Mouse (Mus musculus): ENCODE measurements around the gene Krtap4-2.
"Not testable (repeated sequence)": the region's sequence is repeated elsewhere in the genome, so short reads cannot be mapped to it uniquely, and the experiment has no call there.

Gene Krtap4-2

DNA sequence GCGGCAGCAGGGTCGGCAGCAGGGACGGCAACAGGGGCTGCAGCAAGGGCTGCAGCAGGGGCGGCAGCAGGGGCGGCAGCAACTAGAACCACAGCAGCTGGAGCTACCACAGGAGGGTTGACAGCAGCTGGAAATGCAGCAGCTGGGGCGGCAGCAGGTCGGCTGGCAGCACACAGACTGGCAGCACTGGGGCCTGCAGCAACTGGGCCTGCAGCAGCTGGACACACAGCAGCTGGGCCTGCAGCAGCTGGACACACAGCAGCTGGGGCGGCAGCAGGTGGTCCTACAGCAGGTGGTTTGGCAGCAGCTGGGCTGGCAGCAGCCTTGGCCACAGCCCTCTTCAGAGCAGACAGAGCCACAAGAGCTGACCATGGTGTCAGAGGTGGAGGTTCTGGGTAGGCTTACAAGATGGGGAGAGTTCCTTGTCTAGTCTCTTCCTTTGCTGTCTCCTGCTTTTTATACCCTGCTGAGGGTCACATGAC is at the start of gene Krtap4-2:
Gene Krtap4-2, minus strand, starts transcription at position 432 of the 482 bp plus-strand sequence.
- no peak for DNase-seq

DNA sequence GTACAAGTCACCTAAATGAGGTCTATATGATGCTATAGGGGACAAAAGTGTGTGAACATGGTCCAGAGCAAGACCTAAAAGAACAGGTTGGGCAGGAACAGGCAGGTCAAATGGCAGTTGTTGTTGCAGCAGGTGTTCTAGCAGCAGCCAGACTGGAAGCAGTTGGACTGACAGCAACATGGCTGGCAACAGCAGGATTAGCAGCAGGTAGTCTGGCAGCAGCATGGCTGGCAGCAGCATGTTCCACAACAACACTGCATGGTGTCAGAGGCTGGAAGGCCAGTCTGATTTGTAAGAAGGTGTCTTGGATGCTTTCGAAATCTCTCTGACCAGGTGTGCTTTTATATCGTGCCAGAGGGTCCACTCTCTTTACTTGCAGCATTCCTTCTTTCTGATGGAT is 48.6 kb upstream of the Krtap4-2 start:
- no peak for DNase-seq

DNA sequence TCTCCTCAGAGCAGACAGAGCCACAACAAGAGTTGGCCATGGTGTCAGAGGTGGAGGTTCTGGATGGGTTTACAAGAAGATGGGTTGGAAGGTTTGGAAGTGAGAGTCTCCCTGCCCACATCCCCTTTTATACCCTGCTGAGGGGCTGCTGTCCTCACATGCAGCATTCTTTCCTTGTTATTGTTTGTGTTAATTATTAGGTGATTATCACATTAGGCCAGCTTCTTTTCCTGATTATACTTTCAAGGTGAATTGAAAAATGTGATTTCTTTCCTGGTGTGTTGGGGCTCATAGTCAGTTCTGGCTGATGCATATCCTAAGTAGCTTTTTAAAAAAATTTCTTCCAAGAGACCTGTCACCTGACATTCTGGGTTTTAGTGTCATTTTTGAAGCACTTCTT is 31.0 kb upstream of the Krtap4-2 start, which contains the start of gene Krtap4-6:
Gene Krtap4-6, minus strand, starts transcription at position 101 of the 400 bp plus-strand sequence.
- DNase-seq: no peak

DNA sequence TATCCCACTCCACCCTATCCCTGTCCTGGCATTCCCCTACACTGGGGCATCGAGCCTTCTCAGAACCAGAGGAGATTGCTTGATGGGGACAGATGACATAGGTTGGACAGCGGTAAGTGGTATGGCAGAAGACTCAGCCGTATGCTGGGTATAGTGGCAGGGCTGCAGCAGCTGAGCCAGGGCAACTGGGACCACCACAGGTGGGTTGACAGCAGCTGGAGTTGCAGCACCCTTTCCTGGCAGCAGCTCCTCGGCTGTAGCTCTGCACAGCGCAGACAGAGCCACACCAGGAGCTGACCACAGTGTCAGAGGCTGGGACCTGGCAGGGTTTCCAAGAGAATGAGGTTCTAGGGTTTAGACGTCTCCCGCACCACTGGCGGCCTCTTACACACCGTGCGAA is 27.9 kb upstream of the Krtap4-2 start:
- no peak for DNase-seq

DNA sequence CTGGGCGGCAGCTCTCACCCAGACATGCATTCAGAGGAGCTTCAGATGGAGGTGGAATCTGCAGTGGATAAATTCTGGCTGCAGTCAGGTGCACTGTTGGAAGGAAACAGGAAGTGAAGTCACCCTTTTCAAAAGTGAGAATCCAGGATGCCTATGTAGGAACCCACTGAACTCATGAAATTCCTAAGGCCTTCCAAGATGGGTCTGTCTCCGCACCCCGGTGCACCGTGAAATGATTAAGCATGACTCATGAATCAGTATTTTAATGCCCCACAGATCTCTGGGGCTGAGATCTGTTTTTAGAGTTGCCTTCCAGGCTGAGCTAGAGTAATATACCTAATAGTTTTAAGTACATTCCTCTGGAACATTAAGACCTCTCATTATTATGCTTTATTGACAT is 24.4 kb upstream of the Krtap4-2 start:
- DNase-seq: no peak

DNA sequence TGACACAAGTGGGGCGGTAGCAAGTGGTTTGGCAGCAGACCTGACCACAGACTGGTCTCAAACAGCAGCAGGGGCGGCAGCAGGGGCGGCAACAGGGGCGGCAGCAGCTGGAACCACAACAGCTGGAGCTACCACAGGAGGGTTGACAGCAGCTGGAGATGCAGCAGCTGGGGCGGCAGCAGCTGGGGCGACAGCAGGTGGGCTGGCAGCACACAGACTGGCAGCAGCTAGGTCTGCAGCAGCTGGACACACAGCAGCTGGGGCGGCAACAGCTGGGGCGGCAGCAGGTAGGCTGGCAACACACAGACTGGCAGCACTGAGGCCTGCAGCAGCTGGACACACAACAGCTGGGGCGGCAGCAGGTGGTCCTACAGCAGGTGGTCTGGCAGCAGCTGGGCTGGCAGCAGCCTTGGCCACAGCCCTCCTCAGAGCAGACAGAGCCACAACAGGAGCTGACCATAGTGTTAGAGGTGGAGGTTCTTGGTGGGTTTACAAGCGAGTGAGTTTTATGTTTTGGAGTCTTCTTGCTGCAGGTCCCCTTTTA is 23.7 kb upstream of the Krtap4-2 start, which contains the start of gene Gm11563:
Gene Gm11563, minus strand, starts transcription at position 494 of the 544 bp plus-strand sequence.
- not testable (repeated sequence) for DNase-seq

DNA sequence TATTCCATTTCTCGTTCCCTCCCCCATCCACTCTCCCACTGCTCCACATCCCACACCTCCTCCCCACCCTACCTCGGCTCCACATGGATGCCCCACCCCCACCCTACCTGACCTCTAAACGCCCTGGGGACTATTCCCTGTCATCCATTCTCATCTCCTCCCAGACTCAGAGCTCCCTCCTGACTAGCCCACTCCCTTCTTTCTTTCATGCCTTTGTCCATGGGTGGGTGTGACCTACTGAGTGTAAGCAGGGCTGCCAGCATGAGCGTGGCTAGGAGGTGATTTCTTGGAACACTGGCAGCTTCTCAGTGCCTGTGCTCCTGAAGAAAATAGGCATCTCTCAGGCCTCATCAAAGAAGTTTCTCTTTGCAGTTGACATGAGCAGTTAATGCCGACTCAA is 22.2 kb upstream of the Krtap4-2 start:
- no peak for DNase-seq

DNA sequence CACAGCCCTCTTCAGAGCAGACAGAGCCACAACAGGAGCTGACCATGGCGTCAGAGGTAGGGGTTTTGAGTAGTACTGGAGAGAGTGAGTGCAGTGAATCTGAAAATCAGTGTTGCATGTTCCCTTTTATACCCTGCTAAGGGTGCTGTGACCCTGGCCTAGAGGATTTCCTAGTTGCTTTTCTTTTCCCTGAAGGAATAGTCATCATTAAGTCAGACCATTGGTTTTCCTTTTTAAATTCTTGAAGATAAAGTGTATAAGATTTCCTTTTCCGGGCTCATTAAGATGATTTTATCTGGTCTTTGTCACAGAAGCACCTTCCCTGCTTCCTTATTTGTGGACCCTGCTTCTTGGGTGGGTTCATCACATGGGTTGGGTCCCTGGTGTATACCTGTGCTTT is 15.3 kb upstream of the Krtap4-2 start, which contains the start of gene Gm11555:
Gene Gm11555, minus strand, starts transcription at position 101 of the 400 bp plus-strand sequence.
- DNase-seq: no peak

DNA sequence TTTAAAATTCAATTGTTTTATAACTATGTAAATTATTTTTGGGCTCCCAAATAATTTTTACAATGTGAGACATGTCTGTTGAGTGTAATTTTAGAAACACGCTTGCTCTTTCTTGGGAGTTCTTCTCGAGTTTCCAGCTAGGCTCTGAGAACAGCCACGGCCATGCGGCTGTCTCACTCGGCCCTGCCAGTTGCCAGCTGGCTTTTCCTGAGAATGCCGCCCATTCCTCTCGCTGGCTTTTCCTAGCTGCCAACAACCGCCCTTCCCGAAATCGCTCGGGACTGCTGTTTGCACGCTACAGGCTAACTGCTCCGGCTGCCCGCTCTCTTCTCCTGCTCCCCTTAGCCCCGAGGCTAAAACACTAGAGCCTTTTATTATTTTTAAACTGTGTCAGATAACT is 11.6 kb upstream of the Krtap4-2 start:
- no peak for DNase-seq

DNA sequence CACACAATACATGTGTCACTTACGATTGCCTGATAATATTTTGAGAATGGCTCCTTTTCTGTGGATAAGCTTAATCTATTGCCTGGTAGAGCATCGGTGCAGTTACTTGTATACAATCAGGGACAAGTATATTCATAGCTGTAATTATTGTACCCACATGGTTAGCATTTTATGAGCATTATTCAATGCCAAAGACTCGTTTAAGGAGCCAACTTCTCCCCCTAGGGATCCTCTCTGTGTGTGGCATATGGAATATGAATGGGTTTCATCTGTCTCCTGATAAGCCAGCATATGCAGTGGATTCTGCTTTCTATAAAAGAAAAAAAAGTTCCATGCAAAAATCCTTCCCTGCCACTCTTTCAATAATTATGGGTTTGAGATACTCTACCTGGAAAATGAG is 9.5 kb upstream of the Krtap4-2 start:
- no peak for DNase-seq

DNA sequence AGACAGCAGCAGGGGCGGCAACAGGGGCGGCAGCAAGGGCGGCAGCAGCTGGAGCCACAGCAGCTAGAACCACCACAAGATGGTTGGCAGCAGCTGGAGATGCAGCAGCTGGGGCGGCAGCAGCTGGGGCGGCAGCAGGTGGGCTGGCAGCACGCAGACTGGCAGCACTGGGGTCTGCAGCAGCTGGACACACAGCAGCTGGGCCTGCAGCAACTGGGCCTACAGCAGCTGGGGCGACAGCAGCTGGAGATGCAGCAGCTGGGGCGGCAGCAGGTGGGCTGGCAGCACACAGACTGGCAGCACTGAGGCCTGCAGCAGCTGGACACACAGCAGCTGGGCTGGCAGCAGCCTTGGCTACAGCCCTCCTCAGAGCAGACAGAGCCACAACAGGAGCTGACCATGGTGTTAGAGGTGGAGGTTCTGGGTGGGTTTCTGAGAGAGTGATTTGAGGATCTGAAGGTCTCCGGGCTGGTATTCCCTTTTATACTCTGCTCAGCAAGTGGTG is 8.8 kb upstream of the Krtap4-2 start, which contains the start of gene Krtap4-7:
Gene Krtap4-7, minus strand, starts transcription at position 455 of the 505 bp plus-strand sequence.
- DNase-seq: not testable (repeated sequence)

DNA sequence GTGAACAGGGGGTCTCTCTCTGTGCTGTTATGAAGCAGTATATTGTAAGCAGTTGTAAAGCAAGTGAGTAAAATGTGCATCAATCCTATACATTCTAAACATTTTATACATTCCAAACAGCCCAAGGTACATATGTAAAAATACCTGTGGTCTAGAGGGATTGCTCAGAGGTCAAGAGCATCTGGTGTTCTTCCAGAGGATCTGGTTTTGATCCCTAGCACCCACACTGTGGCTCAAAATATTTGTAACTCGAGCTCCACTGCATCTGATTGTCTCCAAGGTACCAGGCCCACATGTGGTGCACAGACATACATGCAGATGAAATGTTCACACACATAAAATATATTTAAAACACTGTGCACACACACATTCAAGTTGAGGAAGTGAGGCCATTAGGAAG is 6.0 kb upstream of the Krtap4-2 start:
- no peak for DNase-seq

DNA sequence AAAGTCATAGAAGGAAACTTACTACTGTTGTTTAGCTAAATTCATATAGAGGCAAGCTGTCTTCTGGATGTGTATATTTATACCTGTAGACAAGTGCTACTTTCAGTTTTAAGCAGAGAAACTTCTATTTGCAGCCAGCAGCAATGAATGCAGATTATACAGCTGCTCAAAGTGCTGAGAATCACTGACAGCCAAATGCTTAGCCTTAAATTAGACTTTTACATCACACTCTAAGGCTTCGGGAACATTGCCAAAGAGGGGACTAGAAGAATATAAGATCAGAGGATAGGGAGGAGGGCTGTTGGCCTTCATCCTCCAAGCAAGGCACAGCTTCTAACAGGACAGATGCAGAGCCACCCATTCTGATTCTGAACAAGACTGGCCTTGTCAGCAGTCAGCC is 2.2 kb upstream of the Krtap4-2 start:
- no peak for DNase-seq

DNA sequence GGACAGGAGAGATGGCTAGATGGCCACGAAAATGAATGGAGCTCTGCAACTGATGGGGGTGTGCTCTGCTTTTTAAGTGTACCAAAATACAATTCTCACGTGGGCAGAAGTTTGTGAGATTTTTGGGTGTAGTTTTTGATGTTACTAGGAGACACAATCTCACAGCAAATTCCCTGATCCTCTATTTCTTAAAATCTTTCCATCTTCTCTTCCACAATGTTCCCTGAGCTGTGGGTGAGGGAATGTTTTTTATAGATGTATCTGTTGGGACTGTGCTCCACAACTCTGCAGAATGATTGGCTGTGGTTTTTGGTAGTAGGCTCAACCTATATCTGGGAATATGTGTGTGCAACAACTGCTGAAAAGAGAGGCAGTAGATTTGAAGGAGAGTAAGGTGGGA is 1.6 kb downstream of the Krtap4-2 start:
- no peak for DNase-seq

DNA sequence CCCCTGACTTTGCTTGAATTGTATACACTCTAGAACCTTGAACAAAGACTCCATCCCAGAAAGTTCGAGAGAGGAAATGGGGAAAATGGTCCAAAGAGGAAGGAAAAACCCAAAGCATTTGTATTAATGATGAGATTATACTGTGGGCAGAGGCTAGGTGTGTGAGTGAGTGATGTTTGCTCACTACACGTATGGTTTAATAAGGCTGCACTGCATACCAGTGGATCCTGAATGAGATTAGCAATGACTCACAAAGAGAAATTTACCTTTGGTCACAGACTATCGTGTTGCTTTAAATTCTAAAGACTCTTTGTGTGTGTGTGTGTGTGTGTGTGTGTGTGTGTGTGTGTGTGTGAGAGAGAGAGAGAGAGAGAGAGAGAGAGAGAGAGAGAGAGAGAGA is 4.0 kb downstream of the Krtap4-2 start:
- no peak for DNase-seq

DNA sequence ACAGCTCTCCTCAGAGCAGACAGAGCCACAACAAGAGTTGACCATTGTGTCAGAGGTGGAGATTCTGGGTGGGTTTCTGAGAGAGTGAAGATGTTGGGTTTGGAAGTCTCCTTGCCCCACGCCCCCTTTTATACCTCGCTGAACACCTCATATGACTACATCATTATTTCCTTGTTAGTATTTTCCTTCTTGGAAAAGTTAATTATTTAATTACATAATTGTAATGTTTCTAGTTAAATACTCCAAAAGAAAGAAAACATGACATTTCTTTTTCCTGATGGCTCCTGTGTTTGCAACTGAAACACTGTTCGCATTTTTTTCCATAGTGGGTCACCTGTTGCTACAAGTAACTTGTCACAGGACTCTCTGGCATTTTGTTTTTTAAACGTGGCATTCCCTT is 6.7 kb downstream of the Krtap4-2 start, which contains the start of gene Krtap4-1:
Gene Krtap4-1, minus strand, starts transcription at position 101 of the 400 bp plus-strand sequence.
- no peak for DNase-seq

DNA sequence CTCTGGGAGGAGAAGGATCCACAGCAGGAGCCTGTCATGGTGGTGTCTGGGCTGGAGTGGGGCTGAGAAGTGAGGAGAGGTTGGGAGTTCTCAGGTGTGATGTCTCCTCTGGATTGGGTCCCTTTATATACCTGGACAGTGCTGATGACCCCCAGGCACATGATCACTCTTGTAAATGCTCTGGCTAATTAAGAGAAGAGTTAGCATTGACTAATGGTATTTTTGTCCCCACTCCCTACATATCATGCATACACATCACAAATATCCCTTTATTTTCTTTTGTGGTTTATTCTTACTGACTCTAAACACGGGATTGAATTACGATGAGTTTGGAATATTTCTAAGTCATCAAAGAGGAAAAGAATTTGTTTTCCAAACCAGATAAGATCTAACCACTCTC is 14.5 kb downstream of the Krtap4-2 start, which contains the start of gene Gm11562:
Gene Gm11562, minus strand, starts transcription at position 101 of the 400 bp plus-strand sequence.
- DNase-seq: no peak

DNA sequence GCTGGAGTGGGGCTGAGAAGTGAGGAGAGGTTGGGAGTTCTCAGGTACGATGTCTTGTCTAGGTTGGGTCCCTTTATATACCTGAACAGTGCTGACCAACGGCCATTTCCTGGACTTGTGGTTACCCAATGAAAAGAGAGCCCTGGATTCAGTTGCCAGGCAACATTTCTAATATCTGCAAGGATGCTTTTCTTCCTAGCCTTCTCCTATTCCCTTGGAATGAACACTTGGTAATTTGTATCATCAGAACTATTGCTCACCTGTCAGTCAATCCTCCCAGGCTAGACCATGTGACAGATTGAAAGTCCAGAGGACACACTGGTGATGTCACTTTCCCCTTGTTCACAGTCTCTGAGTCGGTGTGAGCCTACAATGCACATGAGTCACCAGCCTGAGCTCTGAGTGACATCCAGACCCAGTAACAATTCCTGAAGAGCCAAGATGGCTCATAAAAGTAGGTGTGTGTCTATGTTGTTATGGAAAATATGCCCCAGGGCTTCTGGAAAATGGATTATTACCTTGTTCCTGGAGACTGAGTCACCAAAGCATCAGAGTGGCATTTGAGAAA is 20.0 kb downstream of the Krtap4-2 start, which contains the start of gene Krtap2-4:
Gene Krtap2-4, minus strand, starts transcription at position 51 of the 568 bp plus-strand sequence.
- no peak for DNase-seq

DNA sequence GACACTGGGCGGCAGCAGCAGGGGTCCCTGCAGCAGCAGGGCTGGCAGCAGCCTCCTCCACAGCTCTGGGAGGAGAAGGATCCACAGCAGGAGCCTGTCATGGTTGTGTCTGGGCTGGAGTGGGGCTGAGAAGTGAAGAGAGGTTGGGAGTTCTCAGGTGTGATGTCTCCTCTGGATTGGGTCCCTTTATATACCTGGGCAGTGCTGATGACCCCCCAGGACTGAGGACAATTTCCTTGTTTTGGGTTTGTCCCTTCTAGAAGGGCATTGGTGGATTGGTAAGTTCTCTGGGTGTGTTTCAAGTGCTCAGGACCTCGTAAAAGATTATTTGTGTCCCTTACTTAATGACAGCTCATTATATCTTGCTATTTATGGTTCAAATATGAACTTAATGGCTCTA is 24.8 kb downstream of the Krtap4-2 start, which contains the start of gene Gm11937:
Gene Gm11937, minus strand, starts transcription at position 101 of the 400 bp plus-strand sequence.
- not testable (repeated sequence) for DNase-seq

DNA sequence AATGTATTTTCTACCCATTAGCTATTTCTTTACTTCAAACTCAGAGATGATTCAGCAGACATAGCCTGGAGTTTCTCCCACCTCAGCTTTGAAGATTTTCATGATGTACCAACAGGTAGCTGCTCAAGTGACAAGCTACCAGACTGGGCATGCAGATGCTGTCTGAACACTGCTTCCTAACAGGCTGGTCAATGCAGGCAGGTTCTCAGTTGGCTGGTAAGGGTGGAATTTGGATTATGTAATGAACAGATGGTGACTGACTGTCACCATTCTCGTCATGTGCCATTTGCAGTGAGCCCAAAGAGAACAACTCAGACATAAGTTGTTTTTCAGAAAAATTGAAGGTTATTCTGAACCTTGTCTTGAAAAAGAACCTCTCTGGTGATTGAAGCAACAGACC is 25.8 kb downstream of the Krtap4-2 start:
- DNase-seq: peak; percentile 9

DNA sequence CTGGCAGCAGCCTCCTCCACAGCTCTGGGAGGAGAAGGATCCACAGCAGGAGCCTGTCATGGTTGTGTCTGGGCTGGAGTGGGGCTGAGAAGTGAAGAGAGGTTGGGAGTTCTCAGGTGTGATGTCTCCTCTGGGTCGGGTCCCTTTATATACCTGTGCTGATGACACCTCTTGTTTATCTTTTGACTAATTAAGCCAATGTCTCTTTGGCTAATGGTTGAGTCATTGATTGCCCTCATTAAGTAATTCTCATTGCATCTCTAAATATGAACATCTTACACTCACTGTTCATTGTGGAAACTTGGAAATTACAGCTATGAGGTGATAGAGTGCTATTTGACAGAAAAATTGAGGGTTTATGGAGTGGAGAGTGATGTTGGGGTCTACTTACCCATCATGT is 31.7 kb downstream of the Krtap4-2 start, which contains the start of gene Gm11938:
Gene Gm11938, minus strand, starts transcription at position 101 of the 400 bp plus-strand sequence.
- not testable (repeated sequence) for DNase-seq

DNA sequence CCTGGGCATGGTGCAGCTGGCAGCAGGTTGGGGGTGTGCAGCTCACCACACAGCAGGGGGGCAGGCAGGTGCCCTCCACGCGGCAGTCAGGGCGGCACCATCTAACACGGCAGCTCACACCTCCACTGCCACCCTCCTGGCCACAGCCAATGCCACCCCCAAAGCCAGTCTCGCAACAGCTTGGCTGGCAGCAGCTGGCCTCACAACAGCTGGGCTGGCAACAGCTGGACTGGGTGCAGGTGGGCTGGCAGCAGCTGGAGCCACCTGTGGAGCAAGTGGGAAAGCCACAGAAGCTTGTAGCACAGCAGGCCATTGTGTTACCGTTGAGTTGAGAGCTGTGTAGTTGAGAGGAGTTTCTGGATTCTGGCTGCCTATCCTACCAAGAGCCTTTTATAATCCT is 37.1 kb downstream of the Krtap4-2 start, which contains the start of gene Krtap9-3:
Gene Krtap9-3, minus strand, starts transcription at position 364 of the 400 bp plus-strand sequence.
- not testable (repeated sequence) for DNase-seq

DNA sequence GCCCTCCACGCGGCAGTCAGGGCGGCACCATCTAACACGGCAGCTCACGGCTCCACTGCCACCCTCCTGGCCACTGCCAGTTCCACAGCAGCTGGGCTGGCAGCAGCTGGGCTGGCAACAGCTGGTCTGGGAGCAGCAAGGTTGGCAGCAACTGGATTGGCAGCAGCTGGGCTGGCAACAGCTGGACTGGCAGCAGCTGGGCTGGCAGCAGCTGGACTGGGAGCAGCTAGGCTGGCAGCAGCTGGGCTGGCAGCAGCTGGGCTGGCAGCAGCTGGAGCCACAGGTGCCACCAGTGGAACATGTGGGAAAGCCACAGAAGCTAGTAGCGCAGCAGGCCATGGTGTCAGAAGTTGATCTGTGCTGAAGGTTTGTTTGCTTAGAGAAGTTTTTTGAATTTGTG is 43.9 kb downstream of the Krtap4-2 start, which contains the start of gene Krtap1-3:
Gene Krtap1-3, minus strand, starts transcription at position 359 of the 400 bp plus-strand sequence.
- no peak for DNase-seq

DNA sequence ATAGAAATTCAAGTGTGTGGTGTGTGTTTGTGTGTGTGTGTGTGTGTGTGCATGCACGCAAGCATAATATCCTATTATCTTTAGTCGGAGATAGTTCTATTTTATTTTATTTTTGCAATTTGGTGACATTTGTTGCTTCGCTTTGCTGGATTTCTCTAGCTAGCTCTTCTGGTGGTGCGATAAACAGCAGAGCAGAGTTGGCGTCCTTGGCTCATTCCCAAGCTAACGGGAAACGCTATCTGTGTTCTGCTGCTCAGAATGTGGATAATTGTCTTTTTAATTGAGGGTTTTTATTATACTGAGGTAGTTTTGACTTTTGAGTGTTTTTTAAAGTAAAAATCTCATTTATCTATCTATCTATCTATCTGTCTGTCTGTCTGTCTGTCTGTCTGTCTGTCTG is 49.8 kb downstream of the Krtap4-2 start:
- no peak for DNase-seq
